Mouse (Mus musculus) cerebellum, adult 2 months (tissue): ENCODE results near the gene Bex1. TPM values are rescaled to one million over a fixed set of nuclear protein-coding genes. Genes with fewer than 3 reads are reported as not detected.
A peak's percentile ranks its signal among the peaks of the same experiment; 100 is the strongest.
"Not testable (repeated sequence)": the region's sequence is repeated elsewhere in the genome, so short reads cannot be mapped to it uniquely, and the experiment has no call there.

Experiments used
- DNase-seq, 2 experiments: peaks; one replicate each; pipeline ENCODE4 v3.0.0; 2021
- H3K27ac ChIP-seq: fragments of 200-500 bp; 2 replicates; pipeline ENCODE4 v1.5.1; 2012; ENCODE audit warnings: low read length, control low read depth, inconsistent platforms; ENCODE audit not compliant: insufficient read depth
- H3K27me3 ChIP-seq: fragments of 200-500 bp; 2 replicates; pipeline ENCODE4 v1.6.1; 2012; ENCODE audit warnings: inconsistent platforms, mild to moderate bottlenecking, low read length, moderate library complexity; ENCODE audit not compliant: control insufficient read depth, insufficient read depth
- H3K4me1 ChIP-seq: fragments of 200-500 bp; 2 replicates; pipeline ENCODE4 v1.6.1; 2011; ENCODE audit warnings: low read length; ENCODE audit not compliant: control insufficient read depth, insufficient read depth
- H3K4me3 ChIP-seq: fragments of 200-500 bp; replicated peaks from 2 replicates; pipeline ENCODE3; 2011; ENCODE audit warnings: mild to moderate bottlenecking, low read depth, low read length, control low read depth; ENCODE audit not compliant: insufficient read depth
- CTCF ChIP-seq: fragments of 200-500 bp; IDR thresholded peaks from 2 replicates; pipeline ENCODE4 v1.5.1; 2011; ENCODE audit warnings: low read depth, mild to moderate bottlenecking, control low read depth, low read length, moderate library complexity, borderline replicate concordance; ENCODE audit not compliant: insufficient read depth
- POLR2A ChIP-seq: fragments of 200-500 bp; IDR thresholded peaks from 2 replicates; pipeline ENCODE4 v1.6.1; 2011; ENCODE audit warnings: low read length, control low read depth, borderline replicate concordance; ENCODE audit not compliant: insufficient read depth
- WGBS: fragments of 180-500 bp; shearing (Covaris S2); methylation state at CpG from one replicate; pipeline ENCODE4 v1.1.7; 2018; 5-methylcytosine and 5-hydroxymethylcytosine counted together
- polyA plus RNA-seq: library from polyadenylated mRNA; depleted of rRNA; stranded (reverse); fragments of >200 nt; gene quantifications from 2 replicates; pipeline ENCODE4 v1.2.3, GENCODE M21; 2012; rRNA removed

The Bex1 gene
- polyA plus RNA-seq, result 110 and 114 TPM in 2 replicates

DNA sequence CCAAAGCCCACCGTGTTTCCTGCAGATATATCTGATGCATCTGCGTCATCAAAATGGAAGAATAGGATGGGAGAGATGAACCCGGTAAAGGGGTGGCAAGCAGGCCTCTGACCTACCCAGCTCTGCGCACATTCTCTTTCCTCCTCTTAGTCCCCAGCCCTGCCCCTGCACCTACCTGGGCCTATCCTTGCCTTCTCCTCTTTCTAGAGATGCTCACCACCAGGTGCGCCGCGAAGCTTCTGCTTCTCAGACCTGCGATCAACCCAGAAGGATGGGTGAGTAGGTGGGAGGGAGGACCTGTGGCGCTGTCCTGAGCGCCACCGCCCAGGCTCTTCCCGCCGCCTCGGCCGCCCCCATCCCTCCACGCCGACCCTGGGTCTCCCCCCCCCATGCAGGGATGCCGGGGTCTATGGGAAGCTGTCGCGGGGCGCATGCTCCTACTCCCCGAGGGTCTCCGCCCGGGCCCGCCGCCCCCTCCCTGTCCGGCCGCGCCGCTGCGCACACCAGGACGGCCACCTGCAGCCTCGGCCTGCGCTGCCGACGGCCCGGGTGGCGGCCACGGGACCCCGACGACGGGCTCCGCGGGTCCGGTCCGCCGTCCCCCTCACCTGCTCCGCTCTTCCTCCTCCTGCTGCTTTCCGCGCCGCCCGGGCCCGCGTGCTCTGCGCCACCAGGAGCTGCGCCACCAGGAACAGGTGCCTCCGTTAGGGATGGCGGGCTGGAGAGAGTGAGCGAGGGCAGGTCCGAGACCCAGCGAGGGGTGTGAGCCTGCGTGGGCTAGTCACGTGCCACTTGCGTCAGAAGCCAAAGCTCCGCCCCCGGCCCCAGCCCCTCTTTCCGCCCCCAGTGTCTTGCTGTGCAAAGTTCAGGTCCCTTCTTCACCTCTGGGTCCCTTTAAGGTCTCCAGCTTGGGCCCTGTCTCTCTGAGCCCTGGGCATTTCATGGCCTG, at the start of gene Bex1, which contains the start of gene Tceal7:
TSS of gene Bex1 (minus strand) at position 785 of the 949 bp plus-strand sequence.
TSS of gene Tceal7 (plus strand) at position 51 of the 949 bp plus-strand sequence.
- not testable (repeated sequence) for H3K27ac ChIP-seq, H3K27me3 ChIP-seq, H3K4me1 ChIP-seq
- WGBS, result 12% methylated on average over 10 of the region's 67 CpGs
- DNase-seq, result peak; percentile 12 to 38
- peak within 1 kb of the TSS; percentile 73 for H3K4me3 ChIP-seq

DNA sequence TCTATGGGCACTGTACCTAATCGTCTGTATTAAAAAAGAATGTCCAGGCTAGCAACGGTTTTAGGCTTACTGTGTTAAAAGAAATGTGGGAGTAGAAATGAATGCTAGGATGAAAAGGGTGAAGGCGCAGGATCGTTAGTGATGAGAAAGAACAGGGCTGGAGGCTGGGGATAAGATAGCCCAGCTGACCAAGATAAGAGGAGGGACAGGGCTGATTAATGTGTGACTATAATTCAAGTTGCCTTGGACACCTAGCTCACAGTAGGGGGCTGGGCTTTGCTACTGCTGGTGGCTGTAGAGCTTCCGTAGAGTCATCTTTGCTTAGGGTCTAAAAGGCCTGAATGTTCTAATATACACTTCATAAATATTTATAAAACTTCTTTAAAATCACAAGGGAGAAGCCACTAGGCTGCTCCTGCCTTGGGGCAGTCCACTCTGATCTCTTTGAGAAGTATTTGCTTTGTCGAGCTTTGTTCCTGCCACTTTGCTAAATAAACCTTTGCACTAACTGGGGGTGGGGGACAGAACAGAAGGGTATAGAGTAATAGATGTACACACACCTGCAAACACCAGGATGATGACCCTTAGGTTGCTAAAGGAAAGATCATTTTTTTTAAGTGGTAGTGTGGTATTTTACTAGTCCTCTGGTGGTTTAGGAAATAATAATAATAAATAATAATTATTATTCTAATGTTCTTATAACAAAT, 36.9 kb upstream of the Bex1 start:
- no peak for DNase-seq
- H3K27ac ChIP-seq, result no peak overlapping the region
- no peaks in the 10 kb centered on the region for H3K4me1 ChIP-seq
- no peaks in the 10 kb centered on the region for H3K27me3 ChIP-seq
- WGBS, result 71% methylated on average over 6 of the region's 6 CpGs
- no peak overlapping the region for H3K4me3 ChIP-seq
- TF ChIP-seq CTCF (no peak), POLR2A (no peak)

GRCm38 (mm10) chrX:136249671-136250070, 34.4 kb upstream of the Bex1 start:
- Histone ChIP-seq H3K27ac (no peak overlapping the region), H3K4me3 (no peak overlapping the region), H3K27me3 (no peaks in the 10 kb centered on the region), H3K4me1 (no peaks in the 10 kb centered on the region)
- 70% methylated on average over 7 of the region's 7 CpGs for WGBS
- no peak for TF ChIP-seq POLR2A
- no peak for TF ChIP-seq CTCF
- no peak for DNase-seq

GRCm38 (mm10) chrX:136248811-136249210, 33.5 kb upstream of the Bex1 start:
- no peak for TF ChIP-seq POLR2A
- no peak for DNase-seq
- H3K27me3 ChIP-seq, result no peaks in the 10 kb centered on the region
- no peak overlapping the region for H3K27ac ChIP-seq
- no peaks in the 10 kb centered on the region for H3K4me1 ChIP-seq
- no peak overlapping the region for H3K4me3 ChIP-seq
- WGBS, result 44% methylated on average over 6 of the region's 6 CpGs

- DNase-seq, result peak; percentile 26 to 27
- H3K4me3 ChIP-seq, result peak overlapping the region; percentile 97
- H3K4me1 ChIP-seq, result no peaks in the 10 kb centered on the region
- TF ChIP-seq CTCF (no peak), POLR2A (no peak)
- H3K27me3 ChIP-seq, result no peaks in the 10 kb centered on the region
- WGBS, result 3% methylated on average over 15 of the region's 15 CpGs
- H3K27ac ChIP-seq, result peak overlapping the region; percentile 66; the same call in 1 of the 2 replicates
These were observed 30.3 kb upstream of the Bex1 start for GRCm38 (mm10) chrX:136245521-136246071.

- Histone ChIP-seq H3K27ac (peak within 1 kb of the TSS; percentile 66; the same call in 1 of the 2 replicates), H3K27me3 (no peaks in the 10 kb centered on the region), H3K4me3 (peak within 1 kb of the TSS; percentile 97), H3K4me1 (no peaks in the 10 kb centered on the region)
- TF ChIP-seq CTCF, result no peak
- TF ChIP-seq POLR2A, result peak; percentile 90
- peak; percentile 74 to 82 for DNase-seq
- WGBS, result 7% methylated on average over 20 of the region's 20 CpGs
These were observed 29.4 kb upstream of the Bex1 start, which contains the start of gene Tceal9 for GRCm38 (mm10) chrX:136244574-136245229. Tceal9 (plus strand) TSS chrX:136245079.

- no peaks in the 10 kb centered on the region for H3K27me3 ChIP-seq
- H3K4me3 ChIP-seq, result no peak overlapping the region
- TF ChIP-seq POLR2A (no peak), CTCF (no peak)
- H3K27ac ChIP-seq, result no peak overlapping the region
- no peak for DNase-seq
- H3K4me1 ChIP-seq, result no peaks in the 10 kb centered on the region
- 91% methylated on average over 2 of the region's 2 CpGs for WGBS
These were observed 27.9 kb upstream of the Bex1 start for GRCm38 (mm10) chrX:136243181-136243580.
